Mouse (Mus musculus): ENCODE measurements at regions not wholly inside any gene's neighbourhood (a gene's known extent, or its start where the extent isn't known, plus 50 kb on each side); places are given as distances from the start of the nearest gene placed in this dataset.

GRCm38 (mm10) chr3:46870876-46871275, 422.9 kb upstream of the Pabpc4l start:
- TF ChIP-seq CTCF (IDR thresholded peaks at IDR 0.05; ENCODE audit: borderline replicate concordance, extremely low read depth, insufficient read depth, insufficient read length) (no peak), POLR2A (IDR thresholded peaks at IDR 0.05; ENCODE audit: borderline replicate concordance, extremely low read depth, insufficient read depth, insufficient read length, poor library complexity, severe bottlenecking) (no peak)
